In genomic region chr6:86750961-86751360, GRCm38 (mm10) we compare ENCODE assay signal across 26 mouse cellular contexts. TPM values are rescaled to one million over a fixed set of nuclear protein-coding genes. Genes with fewer than 3 reads are reported as not detected.
DNase-seq lines count a peak whose midpoint lies in the region; ATAC-seq and TF ChIP-seq lines count a peak whose summit lies in the region.
"Had no signal": no experiment of that assay in that cellular context is flagged by ENCODE, and none has a peak within 500 bp of the region (broad histone marks: within the 10 kb centered on the region; RNA-seq: fewer than 3 reads in every experiment).

No protein-coding gene starts in this region.

- no peak overlapping the region for H3K9ac ChIP-seq in hindbrain, postnatal 0 days (replicated peaks; ENCODE audit: low read length)
- H3K9ac ChIP-seq: embryonic facial prominence, embryonic 13.5 days; embryonic facial prominence, embryonic 15.5 days; forebrain, embryonic 12.5 days had no signal

- no peak overlapping the region for H3K4me2 ChIP-seq in hindbrain, postnatal 0 days (ENCODE audit: low read depth, low read length)
- H3K4me2 ChIP-seq: embryonic facial prominence, embryonic 13.5 days; embryonic facial prominence, embryonic 15.5 days; forebrain, embryonic 12.5 days had no signal

- ATAC-seq in hindbrain, postnatal 0 days = no peak
- ATAC-seq: CD4-positive, CD25-positive, alpha-beta regulatory T cell, adult 4 months; forebrain, embryonic 14.5 days; forebrain, embryonic 16.5 days had no signal

- WGBS in hindbrain, postnatal 0 days = 94% methylated on average over 4 of the region's 4 CpGs
- WGBS in hindbrain, embryonic 10.5 days = 91% methylated on average over 4 of the region's 4 CpGs

- no peaks in the 10 kb centered on the region for H3K4me1 ChIP-seq in hindbrain, postnatal 0 days (ENCODE audit: insufficient read depth, low read length)
- H3K4me1 ChIP-seq in hindbrain, embryonic 10.5 days (replicated peaks) = no peaks in the 10 kb centered on the region
- H3K4me1 ChIP-seq: embryonic facial prominence, embryonic 13.5 days; embryonic facial prominence, embryonic 15.5 days; forebrain, embryonic 10.5 days; forebrain, embryonic 12.5 days had no signal

- no peak overlapping the region for H3K4me3 ChIP-seq in hindbrain, postnatal 0 days (ENCODE audit: low read length)
- H3K4me3 ChIP-seq in hindbrain, embryonic 10.5 days = no peak overlapping the region
- H3K4me3 ChIP-seq in layer of hippocampus, adult 2 months = no peak overlapping the region
- H3K4me3 ChIP-seq: embryonic facial prominence, embryonic 13.5 days; embryonic facial prominence, embryonic 15.5 days; erythroblast, embryonic 14.5 days; forebrain, embryonic 10.5 days; forebrain, embryonic 12.5 days had no signal

- no peak overlapping the region for H3K27ac ChIP-seq in hindbrain, postnatal 0 days
- H3K27ac ChIP-seq in hindbrain, embryonic 10.5 days = no peak overlapping the region
- no peak overlapping the region for H3K27ac ChIP-seq in layer of hippocampus, adult 2 months
- H3K27ac ChIP-seq: embryonic facial prominence, embryonic 13.5 days; embryonic facial prominence, embryonic 15.5 days; forebrain, embryonic 10.5 days; forebrain, embryonic 12.5 days had no signal

- H3K36me3 ChIP-seq in hindbrain, postnatal 0 days (ENCODE audit: insufficient read depth, low read length) = no peaks in the 10 kb centered on the region
- H3K36me3 ChIP-seq in hindbrain, embryonic 10.5 days = no peaks in the 10 kb centered on the region
- H3K36me3 ChIP-seq: forebrain, embryonic 10.5 days; forebrain, embryonic 12.5 days had no signal

- DNase-seq in hindbrain, postnatal 0 days (ENCODE audit: low spot score) = peak; percentile 3
- DNase-seq in hindbrain, embryonic 10.5 days (ENCODE audit: low spot score) = no peak
- peak; percentile 14 for DNase-seq in retina, postnatal 1 day
- no peak for DNase-seq in retina, embryonic 14.5 days (ENCODE audit: low spot score)
- DNase-seq in ES-CJ7 (ENCODE audit: low read depth, low spot score) (peak; percentile 70), ZHBTc4 (ENCODE audit: low read depth, low spot score) (peak; percentile 44)
- DNase-seq in embryo, embryonic 9.5 days (ENCODE audit: extremely low spot score) = no peak
- DNase-seq in layer of hippocampus, adult 2 months (ENCODE audit: low spot score in 2 of 2) = no peak
- DNase-seq: adrenal gland, adult 2 months; adrenal gland, postnatal 10 days; adrenal gland, postnatal 25 days; B cell, adult 2 months; cerebellum, adult 11-12 months; cerebellum, adult 2 months; cerebellum, adult 9-10 months; cerebellum, postnatal 10 days; cerebellum, postnatal 25 days had no signal

- no peaks in the 10 kb centered on the region for H3K9me3 ChIP-seq in hindbrain, postnatal 0 days (ENCODE audit: low read length)
- H3K9me3 ChIP-seq in hindbrain, embryonic 10.5 days = no peaks in the 10 kb centered on the region
- H3K9me3 ChIP-seq: embryonic facial prominence, embryonic 15.5 days; forebrain, embryonic 10.5 days; forebrain, embryonic 12.5 days had no signal

- no peak for TF ChIP-seq CTCF in hindbrain, postnatal 0 days (IDR thresholded peaks at IDR 0.05; ENCODE audit: low read depth)
- TF ChIP-seq CTCF in layer of hippocampus, adult 2 months (conservative IDR thresholded peaks at IDR 0.05) = no peak

- H3K27me3 ChIP-seq in hindbrain, postnatal 0 days (ENCODE audit: insufficient read depth, low read length) = no peaks in the 10 kb centered on the region
- no peaks in the 10 kb centered on the region for H3K27me3 ChIP-seq in hindbrain, embryonic 10.5 days (ENCODE audit: insufficient read depth, poor library complexity, severe bottlenecking)
- H3K27me3 ChIP-seq: CH12.LX; embryonic facial prominence, embryonic 13.5 days; embryonic facial prominence, embryonic 15.5 days; forebrain, embryonic 12.5 days had no signal

RNA-seq across cellular contexts. Expression of gene Gmcl1, which starts 17.8 kb away (rescaled TPM):
- total RNA-seq in hindbrain, postnatal 0 days (2014; rRNA removed) = 15.9 and 23.5 TPM in 2 replicates
- 25.8 and 26.9 TPM in 2 replicates for polyA plus RNA-seq in hindbrain, postnatal 0 days (2015; fragmentation: Nextera tagmentation; extraction: Ambion mirVana)
- polyA plus RNA-seq in hindbrain, embryonic 10.5 days (2016; fragmentation: Nextera tagmentation; extraction: Ambion mirVana) = 35.0 and 38.1 TPM in 2 replicates
- total RNA-seq in layer of hippocampus, adult 2 months (2021) = 10 to 100 TPM; 28.3 to 31.5 TPM

RNA-seq across cellular contexts. Expression of gene Anxa4, which starts 42.4 kb away (rescaled TPM):
- 2.1 and 4.2 TPM in 2 replicates for total RNA-seq in hindbrain, postnatal 0 days (2014; rRNA removed)
- 6.4 and 6.8 TPM in 2 replicates for polyA plus RNA-seq in hindbrain, postnatal 0 days (2015; fragmentation: Nextera tagmentation; extraction: Ambion mirVana)
- 7.4 and 8.7 TPM in 2 replicates for polyA plus RNA-seq in hindbrain, embryonic 10.5 days (2016; fragmentation: Nextera tagmentation; extraction: Ambion mirVana)
- 1 to 10 TPM; 4.6 to 4.8 TPM for total RNA-seq in layer of hippocampus, adult 2 months (2021)
- polyA plus RNA-seq: erythroblast, embryonic 14.5 days had no signal

Comparison
In these comparisons a context has a peak if more than half of its experiments do, and no peak if none do; other contexts are left out.
1. DNase-seq: peak in hindbrain, postnatal 0 days (single experiment), retina, postnatal 1 day (single experiment), ES-CJ7 (single experiment) and ZHBTc4 (single experiment); none in hindbrain, embryonic 10.5 days (single experiment), retina, embryonic 14.5 days (single experiment), embryo, embryonic 9.5 days (single experiment) and layer of hippocampus, adult 2 months (0 of 2).